Mouse (Mus musculus) neural tube, embryonic 10.5 days (tissue): ENCODE data around the gene Mettl8.

Experiments used
- DNase-seq: peaks from one replicate; pipeline ENCODE4 v3.0.0-alpha.2; 2017; ENCODE audit warnings: low spot score; ENCODE audit errors: extremely low spot score

Gene Mettl8

DNA sequence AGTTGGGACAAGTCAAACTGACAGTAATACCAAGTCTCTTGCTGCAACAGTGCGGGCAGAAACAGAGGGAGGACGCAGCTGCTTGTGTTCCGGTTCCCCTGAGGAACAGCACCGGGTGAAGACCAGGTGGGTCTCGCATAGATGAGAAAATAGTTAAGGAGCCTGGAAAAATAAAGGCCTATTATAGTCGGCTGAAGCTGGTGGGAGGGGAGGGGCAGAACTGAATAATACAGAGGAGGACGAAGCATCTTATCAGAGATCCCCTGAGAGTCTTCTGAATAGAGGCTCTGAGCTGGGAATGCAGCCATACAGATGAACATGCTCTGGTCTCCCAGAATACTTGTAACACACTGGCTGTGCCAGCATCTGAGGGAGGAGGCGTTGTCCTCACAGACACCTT lies 21.4 kb downstream of the Mettl8 start:
- DNase-seq, result no peak

DNA sequence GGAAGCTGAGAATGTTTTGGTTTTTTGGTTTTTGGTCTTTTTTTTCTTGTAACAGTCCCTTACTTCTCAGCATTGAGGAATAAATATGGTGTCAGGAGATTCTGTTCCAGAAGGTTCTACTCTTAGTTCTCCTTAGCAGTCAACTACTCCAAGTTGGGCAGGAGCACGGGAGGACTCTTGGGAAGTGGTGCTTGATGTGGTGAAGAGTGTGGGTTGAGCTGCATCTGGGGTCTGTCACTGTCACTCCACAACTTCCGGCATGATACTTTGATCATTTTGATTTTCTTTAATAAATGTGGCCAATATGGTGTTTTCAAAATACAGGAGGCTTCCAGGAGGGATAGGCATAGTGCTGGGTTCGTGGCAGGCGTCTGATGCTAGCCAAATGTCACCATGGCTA lies 22.4 kb downstream of the Mettl8 start:
- DNase-seq, result no peak

DNA sequence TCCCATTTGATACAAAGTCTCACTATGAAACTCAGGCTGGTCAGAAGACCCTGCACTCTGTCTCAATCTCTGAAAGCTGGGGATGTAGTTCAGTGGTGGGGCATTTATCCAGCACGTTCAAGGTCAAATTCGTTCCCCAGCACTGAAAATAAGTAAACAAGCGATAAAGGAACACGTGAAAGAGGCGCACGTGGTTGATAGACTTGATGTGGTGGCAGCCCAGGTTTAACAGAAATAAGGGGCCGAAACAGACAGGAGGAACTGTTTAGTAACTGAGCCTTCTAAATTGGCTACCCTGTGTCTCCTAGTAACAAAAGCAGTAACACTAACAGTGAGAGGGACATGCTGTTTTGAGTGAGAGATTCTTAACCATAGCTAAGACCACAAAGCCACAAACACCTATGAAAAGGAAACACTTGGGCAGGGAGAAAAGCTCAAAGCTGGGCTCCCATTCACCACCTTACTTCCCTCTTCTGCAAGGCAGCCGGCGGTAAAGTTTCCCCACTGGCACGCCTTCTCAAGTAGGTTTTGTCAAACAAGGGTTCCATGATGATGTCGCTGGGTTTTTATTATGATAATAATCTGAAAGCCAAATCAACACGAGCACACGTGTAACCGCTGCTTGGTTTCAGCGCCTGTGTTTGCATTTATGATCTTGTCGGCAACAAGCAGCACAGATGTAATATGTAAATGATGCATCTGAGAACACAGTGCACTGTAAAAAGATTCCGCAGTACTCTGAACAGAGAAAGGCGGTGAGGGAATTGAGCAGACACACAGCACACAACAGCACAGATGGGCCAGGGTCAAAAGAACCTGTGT lies 23.2 kb downstream of the Mettl8 start:
- no peak for DNase-seq

DNA sequence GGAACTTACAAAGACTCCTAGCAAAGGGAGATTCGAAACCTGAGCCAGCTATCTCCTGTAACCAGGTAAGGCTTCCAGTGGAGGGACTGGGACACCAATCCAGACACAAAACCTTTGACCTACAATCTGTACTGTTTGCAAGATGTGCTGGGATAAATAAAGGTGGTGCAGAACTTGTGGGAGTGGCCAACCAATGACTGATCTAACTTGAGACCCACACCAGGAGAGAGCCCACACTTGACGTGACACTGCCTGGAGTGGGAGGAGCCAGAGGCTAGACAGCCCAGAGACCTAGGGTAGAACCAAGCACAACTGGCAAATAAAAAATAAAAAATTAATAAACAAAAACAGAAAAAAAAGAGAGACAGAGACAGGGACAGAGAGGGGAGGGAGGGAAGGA lies 24.7 kb downstream of the Mettl8 start:
- DNase-seq, result no peak

DNA sequence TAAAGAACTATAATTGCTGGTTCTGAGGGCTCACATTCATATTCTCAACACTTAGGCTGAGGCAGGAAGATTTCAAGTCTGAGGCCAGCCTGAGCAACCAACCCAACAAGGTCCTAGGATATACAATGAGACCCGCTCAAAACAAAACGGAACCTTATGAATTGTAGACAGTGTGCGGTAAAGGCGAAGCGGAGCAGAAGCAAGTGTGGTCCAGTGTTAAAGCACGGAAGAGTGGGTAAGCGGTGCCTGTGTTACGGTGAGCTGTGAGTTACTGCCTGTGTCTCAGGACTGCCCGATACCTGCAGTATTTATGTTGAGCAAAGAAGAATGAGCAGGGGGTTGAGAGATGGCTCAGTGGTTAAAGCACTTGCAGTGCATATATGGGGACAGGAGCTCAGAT lies 27.8 kb downstream of the Mettl8 start:
- no peak for DNase-seq

DNA sequence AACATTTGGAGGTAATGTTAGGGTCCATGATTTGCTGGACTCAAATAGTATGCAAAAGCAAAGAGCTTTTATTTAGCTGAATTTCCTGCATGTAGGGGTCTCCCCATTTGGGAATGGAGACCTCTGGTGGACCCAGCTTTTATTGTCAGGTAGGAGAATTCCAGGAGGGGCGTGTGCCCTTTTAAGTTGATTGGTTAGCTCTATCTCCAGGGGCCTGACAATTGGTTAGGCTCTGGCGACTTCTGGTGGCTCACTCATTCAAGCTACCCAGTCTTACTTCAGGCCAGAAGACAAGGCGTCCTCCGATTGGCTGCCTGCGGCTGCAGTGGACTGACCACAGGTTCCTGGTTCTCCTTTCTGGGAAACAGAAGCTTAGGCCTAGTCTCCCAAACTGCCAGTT lies 28.6 kb downstream of the Mettl8 start:
- DNase-seq, result peak; percentile 28

DNA sequence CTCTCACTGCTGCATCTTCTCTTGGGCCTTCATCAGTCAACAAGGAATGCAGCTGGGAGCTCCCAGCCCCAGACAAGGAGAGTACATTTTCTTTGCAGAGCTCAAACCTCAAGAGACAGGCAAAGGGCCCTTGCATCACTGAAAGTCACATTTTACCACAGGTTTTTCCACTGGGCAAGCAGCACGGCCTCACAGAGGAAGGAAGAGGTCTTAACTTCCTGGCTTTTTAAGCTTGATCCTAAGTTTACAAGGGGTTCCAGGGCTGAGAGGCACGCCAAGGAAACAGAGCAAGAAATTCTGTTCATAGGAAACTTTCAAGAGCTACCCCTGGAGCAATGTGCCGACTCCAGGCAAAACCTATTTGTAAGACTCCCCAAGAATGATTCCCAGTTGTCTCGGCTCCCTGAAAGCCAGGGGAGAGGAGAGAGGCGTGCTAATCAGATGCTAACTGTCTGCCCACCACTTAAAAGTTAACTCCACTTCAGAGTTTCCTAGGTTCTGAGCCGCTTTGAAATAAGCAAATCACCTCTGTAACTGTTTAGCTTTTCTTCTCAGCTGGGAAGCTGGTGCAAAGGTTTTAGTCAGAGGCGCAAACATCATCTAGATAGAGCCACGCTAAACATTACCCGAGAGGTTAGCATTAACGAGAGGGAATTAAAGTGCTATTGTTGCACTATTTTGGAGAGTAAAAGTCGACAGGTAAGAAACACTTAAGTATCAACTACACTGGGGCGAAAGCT lies 29.6 kb downstream of the Mettl8 start:
- no peak for DNase-seq

DNA sequence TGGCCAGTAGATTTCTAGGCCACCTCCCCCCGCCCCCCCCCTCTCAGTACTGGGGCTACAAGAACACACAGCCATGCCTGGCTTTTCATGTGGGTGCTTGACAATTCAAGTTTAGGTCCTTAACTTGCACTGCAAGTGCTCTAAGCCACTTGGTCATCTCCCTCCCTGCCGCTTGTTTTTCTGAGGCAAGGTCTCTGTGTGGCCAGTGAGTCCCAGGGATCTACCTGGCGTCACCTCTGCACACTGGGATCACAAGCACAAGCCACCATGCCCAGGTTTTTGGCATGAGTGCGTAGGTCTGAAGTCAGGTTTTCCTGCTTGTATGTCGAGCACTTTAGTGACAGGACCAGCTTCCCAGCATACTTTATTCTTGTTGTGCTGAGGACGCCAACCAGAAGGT lies 31.4 kb downstream of the Mettl8 start:
- DNase-seq, result no peak

DNA sequence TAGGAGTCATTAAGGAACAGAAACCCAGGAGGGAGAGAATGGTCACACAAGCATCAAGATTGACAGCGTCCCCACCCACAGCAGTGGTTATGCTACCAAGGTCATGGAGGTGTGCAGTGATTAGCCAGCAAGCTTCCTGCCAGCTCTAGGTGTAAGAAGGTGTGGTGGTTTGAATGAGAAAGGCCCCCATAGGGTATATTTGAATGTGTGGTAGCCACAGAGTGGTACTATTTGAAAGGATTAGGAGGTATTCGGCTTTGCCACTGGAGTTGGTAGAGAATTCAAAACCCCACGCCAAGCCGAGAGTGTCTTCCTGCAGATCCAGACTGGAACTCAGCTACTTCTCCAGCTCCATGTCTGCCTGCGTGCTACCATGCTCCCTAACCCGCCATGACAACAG lies 32.4 kb downstream of the Mettl8 start:
- DNase-seq, result no peak

DNA sequence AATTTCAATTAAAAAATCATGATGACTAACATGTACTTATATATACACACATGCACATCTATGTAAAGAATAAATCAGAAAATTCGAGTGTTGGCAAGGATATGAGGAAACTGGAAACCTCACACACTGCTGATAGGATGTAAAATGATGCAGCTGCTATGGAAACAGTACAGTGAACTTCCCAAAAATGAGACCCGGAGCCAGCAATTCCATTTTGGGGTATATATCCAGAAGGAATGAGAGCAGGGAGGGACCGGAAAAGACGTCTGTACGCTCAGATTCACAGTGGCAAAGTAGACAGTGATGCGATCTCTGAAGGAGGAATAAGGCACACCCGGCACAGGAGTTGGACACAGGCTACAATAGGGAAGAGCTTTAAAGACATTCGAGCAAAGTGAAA lies 34.7 kb downstream of the Mettl8 start:
- DNase-seq, result no peak

DNA sequence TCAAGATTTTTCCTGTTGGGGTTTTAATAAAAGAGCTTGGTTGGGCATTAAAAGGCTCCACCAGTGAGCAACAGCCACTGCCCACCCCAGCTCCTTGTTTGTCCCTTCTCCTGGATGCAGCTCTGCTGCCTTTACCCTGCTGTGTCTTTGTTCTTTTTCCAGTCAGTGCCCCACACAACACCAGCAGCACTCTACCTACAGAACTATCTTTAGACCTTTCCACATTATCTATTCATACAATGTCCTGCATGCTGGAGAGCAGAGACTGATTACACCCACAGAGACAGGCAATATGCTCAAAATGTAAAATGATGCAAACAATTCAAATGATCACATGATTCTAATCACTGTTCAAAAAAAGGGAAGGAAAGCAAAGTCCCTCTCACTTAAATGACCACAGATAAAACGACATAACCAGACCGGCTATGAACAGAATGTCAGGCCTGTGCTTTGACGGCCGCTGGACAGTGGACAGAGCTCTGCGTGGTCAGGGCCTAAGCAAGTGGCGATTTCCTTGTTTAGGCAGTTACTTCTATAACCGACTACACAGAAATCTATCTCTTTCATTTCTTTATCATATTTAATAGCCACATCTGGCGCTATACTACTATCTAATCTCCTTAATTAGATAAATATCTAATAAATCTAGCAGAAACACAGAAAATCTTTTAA lies 35.5 kb downstream of the Mettl8 start:
- DNase-seq, result no peak

DNA sequence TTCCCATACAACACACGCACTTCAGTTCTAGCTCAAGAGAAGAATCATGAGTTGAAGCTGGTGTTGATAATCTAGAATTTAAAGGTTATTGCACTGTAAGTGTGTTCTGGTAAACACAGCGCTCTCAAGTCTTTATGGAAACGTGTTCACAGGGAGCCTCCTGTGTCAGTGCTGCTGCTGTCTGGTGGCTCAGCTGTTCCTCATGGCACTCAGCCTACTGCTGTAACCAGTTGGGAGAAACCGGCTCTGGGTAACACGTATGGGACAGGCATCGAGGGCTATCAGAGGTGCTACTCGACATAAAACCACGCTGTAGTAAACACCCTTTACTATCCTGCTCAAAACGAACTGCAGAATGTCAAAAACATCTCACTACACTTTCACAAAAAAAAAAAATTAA lies 36.1 kb downstream of the Mettl8 start:
- DNase-seq, result no peak

DNA sequence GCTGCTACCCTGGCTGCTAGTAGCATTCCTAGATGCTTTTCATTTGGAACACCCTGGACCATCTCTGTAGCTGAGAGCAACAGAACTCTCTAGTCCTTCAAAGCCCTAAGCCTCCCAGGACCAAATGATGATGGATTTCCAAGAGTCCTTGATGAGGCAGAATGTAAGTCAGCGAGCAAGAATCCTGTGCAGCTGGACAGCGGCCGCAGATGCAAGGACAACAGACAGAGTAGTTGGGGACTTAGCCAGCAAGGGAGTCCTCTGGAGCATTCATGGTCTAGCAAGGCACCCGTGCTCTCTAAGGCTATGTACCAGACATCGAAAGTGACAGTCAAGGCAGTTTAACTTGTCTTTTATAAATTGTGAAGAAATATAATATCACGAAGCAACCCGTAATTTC lies 41.9 kb downstream of the Mettl8 start:
- DNase-seq, result no peak

DNA sequence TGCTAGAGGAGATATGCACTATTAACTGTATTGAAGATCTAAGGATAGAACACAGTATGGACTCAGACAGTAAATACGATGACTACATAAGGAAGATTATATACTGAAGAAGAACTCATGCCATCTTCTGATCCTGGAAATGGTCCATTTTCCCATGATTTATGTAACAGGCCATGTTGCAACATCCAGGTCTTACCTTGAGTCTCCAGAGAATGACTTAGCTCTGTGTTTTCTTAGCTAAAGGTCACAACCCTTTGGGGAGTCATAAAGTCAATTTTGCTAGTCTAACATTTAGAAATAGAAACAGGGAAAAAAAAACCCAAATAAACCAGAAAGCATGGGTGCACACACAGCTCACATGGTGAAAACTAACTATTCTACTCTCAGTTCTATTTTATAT lies 43.6 kb downstream of the Mettl8 start:
- no peak for DNase-seq

DNA sequence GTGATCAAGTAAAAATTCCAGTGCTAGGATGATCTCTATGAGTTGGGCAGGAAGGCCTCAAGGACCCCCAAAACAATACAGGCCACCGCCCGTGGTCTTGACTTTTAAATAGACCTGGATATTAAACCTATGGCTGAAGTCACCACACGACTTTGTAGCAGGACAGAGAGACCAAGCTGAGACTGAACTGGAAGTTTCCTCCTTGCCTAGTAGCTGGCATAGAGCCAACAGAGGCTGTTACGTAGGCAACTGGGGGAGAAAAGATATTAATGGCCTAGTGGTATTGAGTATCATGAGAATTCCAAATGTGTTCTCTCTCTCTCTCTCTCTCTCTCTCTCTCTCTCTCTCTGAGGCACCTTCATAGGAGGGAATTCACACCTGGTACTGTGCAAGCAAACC lies 51.0 kb downstream of the Mettl8 start:
- DNase-seq, result no peak

DNA sequence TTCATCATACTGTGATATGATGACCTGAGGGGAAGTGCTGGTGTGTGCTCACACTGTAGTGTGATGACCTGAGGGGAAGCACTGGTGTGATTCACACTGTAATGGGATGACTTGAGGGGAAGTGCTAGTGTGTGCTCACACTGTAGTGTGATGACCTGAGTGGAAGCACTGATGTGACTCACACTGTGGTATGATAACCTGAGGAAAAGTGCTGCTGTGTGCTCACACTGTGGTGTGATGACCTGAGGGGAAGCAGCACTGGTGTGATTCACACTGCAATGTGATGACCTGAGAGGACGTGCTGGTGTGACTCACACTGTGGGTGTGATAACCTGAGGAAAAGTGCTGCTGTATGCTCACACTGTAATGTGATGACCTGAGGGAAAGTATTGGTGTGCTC lies 52.9 kb downstream of the Mettl8 start:
- DNase-seq, result no peak

DNA sequence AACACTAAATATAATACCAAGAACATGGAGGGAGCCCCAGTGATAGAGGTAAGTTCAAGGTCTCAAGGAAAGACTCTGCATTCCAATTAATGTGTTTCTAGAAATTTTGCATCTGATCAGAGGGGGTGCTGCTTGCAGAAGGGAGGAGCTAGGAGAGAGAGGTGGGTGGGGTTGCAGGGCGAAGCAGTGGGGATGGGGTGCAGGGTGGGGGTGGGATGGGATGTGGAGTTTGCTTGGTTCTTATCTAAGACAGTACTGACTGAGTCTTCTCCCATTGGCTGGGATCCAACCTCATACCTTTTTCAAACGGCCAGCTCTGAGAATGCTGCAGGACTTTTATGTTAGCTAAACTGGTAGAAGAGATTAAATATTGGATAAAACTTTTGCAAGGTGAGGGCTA lies 56.6 kb downstream of the Mettl8 start:
- no peak for DNase-seq

DNA sequence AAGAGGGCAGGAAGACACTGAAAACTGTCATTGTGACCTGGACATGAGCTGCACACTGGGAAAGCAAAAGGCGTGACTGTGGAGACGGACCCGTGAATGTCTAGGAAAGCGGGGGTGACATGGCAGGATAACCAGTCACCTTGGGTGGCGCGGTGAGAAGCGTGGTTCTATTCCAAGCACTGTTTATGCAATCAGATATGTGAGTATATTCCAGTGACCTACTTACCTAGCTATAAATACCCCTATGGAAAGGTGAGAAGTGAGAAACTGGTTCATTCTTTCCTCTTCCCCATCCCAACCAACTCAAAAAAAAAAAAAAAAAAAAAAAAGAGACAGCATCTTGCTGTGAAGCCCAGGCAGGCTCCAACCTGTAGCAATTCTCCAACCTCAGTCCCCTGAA lies 58.9 kb downstream of the Mettl8 start:
- DNase-seq, result no peak

DNA sequence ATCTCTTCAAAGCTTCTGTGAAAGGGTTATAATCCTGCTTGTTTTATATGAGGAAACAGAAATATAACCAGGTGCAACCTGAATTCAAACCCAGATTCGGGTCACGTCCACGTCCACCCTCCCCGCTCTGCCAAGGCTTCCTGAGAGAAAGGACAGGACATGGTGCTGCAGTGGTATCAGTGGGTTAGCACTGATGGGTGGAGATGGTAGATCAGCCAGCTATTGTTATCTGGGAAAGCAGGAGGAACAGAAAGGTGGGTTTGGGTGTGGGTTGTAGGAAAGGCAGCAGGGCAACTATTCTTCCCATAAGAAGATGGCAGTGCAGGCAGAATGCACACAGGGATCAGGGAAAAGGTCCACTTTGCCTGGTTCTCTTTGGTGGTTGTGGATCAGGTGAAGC lies 59.5 kb downstream of the Mettl8 start:
- no peak for DNase-seq

DNA sequence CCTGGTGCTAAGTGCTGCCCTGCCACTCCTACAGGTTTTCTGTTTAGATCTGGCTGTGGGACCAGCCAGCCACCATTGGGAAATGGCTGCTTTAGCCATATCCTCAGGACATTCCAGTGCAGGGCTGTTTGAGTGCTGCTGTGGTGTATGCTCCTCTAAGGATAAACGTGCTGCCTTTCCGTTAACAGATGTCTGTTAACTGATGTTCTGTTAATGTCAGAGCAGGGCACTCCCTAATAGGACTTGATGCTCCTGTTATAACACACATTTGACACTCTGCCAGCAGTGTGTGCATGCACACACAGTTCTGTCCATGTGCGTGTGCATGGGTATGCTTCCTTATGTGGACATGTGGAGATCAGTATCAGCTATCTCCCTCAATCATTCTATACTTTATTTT lies 61.6 kb downstream of the Mettl8 start:
- DNase-seq, result no peak

DNA sequence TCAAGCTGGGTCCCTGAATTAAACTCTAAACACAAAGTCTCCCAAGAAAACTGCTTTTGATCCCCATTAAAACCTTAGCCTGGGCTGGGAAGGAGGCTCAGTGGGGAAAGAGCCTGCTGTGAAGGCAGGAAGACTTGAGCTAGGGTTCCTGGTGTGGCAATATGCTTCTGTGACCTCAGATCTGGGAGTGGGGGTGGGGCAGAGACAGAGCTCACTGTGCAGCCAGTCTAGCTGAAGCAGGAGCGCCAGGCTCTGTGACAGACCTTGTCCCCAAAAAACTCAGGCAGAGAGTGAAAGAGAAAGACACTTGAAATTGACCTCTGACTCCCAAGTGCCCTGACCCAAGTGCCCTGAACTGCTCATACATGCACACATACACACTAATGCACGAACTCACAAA lies 62.7 kb downstream of the Mettl8 start:
- DNase-seq, result no peak

DNA sequence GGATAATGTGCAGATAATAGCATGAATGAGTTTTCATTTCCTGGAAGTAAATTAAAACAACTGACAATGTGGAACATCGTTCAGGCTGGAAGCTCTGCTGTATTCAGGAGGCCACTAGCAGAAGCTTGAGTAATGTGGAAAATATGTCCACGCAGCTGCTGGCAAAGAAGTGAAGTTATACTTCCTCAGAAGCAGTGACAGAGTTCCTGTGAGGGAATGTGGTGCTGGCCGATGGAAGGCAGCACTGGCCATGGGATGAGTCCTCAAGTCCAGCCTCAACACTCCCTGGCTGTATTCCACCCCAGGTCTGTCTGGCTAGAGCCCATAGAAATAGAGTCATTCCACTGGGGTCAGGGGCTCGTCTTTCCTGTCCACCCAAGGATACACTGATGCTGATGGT lies 65.2 kb downstream of the Mettl8 start:
- no peak for DNase-seq
